Mouse (Mus musculus): ENCODE data around the gene Col7a1.

The Col7a1 gene

DNA sequence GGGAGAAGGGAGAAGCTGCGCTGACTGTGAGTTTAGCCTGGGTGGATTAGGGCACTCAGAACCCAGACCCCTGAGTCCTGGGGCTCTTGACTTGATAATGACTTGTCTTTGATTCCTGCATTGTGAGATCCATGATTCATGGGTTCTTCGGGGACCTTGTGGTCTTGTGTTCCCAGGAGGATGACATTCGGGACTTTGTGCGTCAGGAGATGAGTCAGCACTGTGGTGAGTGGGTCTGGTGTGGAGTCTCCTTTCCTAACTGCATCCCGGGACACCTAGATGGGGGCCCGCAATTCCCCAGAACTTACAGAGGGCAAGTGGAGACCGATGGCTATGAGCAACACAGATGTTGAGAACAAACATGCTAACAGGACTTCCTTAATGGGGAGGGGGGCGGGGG is 29.1 kb downstream of the Col7a1 start:
- ATAC-seq (ENCODE audit: insufficient number of reproducible peaks, low FRiP score, low TSS enrichment), result no peak

DNA sequence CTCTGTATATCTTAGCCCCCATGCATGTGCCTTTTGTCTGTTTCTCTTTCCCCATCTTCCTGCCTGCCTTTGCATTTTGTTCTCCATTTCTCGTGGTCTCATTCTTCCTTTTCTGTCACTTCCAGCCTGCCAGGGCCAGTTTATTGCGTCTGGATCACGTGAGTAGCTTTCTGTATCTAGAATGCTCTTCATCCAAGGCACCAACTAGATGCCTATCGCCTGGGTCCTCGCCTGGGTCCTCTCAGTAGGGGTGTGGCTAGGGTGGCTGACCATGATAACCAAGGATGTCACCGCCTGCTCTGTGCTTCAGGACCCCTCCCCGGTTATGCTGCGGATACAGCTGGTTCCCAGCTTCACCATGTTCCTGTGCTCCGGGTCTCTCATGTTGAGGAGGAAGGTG is 29.8 kb downstream of the Col7a1 start:
- ATAC-seq (ENCODE audit: insufficient number of reproducible peaks, low FRiP score, low TSS enrichment), result no peak

DNA sequence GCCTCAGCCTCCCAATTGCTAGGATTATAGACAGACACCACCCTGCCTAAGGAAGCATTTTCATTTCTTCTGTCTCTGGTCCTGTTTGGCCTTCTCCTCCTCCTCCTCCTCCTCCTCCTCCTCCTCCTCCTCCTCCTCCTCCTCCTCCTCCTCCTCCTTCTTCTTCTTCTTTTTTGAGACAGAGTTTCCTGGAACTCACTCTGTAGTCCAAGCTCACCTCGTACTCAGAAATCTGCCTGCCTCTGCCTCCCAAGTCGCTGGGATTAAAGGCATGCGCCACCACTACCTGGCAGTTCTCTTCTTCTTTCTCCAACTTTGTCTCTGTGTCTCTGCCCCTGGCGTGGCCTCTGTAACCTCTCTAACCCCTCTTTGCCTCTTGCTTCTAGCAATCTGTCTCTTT is 32.3 kb downstream of the Col7a1 start, which contains the start of gene Ucn2:
Gene Ucn2 (plus strand): TSS at position 301 of the 400 bp plus-strand sequence.
- no peak for ATAC-seq (ENCODE audit: insufficient number of reproducible peaks, low FRiP score, low TSS enrichment)

DNA sequence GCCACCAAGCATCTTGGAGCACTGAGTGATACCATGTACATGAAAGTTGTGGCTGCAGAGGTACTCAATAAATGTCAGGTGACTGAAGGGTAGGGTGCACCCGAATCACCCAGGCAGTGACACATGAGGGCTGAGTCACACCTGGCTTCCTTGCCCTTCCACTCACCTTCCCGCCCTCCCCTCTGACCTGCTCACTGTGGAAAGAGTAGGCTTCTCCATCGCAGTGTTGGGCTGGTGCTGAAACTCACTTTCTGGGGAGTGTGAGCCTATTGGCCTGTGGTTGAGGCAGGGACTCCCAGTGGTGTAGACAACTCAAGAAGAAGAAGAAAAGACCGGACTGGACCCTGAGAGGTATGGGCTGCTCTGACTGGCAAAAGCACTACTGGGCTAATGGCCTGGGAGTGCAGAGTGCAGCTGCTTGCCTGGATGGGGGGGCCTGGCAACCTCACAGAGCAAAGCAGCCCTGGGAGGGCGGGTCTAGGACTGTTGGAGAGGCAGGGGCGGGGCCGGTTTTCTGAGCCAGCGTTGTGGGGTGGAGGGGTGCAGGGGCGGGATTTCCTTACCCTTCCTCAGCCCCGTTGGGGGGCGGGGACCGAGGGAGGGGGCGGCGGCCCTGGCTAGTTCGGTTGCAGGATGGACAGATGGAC is 34.4 kb downstream of the Col7a1 start:
- ATAC-seq (ENCODE audit: insufficient number of reproducible peaks, low FRiP score, low TSS enrichment), result no peak

DNA sequence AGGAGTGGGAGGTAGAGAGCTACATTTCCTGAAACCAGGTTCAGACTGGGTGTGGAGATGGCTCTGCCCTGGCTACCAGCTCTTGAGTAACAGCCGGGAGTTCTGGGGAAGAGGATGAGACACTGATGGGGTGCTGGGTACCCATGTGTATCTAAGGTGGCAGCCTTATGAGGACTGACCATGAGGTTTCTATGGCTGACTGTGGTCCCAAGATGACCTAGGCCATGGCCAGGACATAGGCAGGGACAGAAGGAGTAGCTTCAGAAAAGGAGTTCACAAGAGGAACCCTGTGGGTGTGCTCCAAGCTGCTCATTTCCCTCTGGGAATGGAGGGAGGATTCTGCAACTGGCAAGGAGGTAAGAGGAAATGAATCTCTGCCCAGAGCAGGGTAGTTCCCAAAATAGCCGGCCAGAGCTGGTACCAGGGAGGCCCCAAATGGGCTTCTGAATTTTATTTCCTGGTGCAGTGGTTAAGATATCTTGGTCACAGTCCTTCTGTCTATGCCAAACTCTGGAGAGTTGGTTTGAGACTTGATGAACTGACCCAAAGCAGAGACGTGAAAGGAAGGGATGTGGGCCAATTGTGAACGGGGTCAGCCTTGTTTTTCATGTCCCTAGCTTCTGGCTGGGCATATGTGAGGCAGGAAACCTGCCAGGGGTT is 36.5 kb downstream of the Col7a1 start:
- ATAC-seq (ENCODE audit: insufficient number of reproducible peaks, low FRiP score, low TSS enrichment), result no peak

DNA sequence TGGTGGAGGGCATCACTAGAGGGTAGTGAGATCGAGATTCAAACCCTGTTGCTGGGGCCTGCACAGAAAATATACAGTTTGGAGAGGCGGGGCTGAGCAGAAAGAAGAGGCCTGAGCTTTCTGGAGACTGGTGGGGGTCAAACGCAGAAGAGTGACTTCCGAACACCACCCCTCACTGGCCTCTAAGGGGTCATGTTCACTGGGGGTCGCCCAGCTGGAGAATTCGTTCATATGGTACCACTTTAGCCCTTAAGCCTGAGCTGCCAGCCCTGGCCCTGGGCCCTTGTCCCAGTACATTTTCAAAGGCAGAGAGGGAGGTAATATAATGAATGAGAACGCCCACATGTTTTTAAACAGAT is 37.1 kb downstream of the Col7a1 start:
- no peak for ATAC-seq (ENCODE audit: insufficient number of reproducible peaks, low FRiP score, low TSS enrichment)

DNA sequence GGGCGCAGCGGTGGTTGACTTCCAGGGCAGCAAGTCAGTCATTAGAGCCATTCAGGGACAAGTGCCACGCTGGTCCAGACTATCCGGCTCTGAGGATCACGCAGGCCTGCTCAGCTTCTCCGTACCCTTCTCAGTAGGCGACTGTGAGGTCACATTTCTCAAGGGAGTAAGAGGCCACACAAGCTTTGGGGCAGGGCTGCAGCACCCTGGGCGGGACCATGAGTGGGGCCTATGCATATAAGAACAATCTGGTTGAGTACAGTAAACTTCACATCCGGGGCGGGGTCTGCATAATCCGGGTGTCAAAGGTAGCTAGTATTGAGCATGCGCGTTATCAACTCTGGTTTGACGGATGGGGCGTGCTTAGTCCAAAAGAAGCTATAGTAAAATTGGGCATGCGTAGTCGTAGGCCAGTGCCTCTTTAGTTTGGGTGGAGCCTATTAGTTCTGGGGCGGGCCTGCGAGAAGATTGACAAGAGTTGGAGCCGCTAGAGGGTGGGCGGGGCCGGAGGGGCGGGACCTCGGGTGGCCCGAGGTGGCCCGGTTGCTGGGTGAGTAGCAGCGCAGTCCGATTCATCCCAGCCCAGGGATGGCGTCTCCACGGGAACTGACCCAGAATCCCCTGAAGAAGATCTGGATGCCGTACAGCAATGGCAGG is 38.2 kb downstream of the Col7a1 start, which contains the start of gene Pfkfb4:
Gene Pfkfb4 (plus strand): TSS at position 351 of the 657 bp plus-strand sequence.
- peak; percentile 88 for ATAC-seq (ENCODE audit: insufficient number of reproducible peaks, low FRiP score, low TSS enrichment)

DNA sequence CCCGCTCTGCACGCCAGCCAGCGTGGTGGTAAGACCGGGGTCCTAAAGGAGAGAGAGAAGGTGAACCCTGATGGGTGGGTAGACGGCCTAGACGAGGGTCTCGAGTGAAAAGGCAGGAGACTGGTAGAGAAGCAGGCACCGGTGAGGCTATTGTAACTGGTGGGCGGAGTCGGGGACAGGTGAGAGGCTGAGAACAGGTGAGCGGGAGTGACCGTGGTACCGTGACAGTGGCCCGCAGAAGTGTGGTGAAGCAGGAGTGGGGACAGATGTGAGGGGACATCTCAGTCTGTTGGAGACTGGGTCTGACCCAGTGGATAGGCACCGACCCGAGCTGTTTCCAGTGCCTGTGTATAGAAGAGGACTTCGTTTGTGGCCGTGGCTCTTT is 38.7 kb downstream of the Col7a1 start:
- ATAC-seq (ENCODE audit: insufficient number of reproducible peaks, low FRiP score, low TSS enrichment), result no peak

DNA sequence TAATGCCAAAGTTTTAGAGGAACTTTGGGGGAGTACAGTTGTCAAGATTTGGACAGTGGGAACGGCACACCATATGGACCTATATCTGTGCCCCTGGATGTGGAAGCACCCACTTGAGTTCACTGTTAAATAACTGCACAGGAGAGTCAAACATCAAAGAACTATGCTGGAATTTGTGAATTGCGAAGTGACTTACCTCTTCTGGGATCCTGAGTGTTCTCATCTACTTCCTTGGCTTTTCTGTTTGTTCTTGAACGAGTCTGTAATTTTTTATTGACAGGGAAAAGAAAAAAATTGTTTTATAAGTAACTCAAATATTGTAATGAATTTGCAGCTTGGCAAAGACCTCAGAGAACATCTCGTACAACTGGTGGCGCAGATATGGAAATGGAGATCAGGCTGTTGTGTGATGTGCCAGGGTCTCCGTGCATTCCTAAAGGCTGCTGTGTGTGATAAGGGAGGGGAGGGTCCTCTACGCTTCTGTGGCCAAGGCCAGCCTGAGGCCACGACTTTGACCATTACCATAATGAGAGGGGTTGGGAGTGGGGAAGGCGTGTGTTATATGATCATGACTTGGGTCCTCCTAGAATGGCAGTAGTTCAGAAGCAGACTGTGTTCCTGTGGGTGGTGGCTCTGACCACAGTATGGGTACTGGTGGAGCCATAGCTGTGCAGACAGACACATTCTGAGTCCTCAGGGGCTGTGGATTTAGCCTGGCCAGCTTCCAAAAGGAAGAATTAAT is 39.4 kb downstream of the Col7a1 start:
- no peak for ATAC-seq (ENCODE audit: insufficient number of reproducible peaks, low FRiP score, low TSS enrichment)

DNA sequence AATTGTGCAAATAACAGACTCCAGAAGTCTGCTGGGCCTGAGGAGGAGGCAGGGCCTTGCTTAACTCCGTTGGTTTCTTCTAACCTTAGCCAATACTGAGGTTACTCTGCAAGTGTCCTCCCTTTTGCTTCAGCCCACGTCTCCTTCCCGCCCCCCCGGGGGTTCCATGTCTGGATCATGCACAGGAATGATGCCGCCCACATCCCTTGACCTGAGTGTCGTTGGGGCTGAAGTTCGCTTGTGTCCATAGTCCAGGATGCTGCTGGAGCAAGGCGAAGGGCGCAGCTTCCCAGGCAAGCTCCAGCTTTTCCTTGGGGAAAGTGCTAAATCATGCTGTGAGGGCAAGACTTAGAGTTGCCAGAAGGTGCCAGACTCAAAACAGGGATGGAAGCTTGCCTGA is 43.0 kb downstream of the Col7a1 start:
- no peak for ATAC-seq (ENCODE audit: insufficient number of reproducible peaks, low FRiP score, low TSS enrichment)

DNA sequence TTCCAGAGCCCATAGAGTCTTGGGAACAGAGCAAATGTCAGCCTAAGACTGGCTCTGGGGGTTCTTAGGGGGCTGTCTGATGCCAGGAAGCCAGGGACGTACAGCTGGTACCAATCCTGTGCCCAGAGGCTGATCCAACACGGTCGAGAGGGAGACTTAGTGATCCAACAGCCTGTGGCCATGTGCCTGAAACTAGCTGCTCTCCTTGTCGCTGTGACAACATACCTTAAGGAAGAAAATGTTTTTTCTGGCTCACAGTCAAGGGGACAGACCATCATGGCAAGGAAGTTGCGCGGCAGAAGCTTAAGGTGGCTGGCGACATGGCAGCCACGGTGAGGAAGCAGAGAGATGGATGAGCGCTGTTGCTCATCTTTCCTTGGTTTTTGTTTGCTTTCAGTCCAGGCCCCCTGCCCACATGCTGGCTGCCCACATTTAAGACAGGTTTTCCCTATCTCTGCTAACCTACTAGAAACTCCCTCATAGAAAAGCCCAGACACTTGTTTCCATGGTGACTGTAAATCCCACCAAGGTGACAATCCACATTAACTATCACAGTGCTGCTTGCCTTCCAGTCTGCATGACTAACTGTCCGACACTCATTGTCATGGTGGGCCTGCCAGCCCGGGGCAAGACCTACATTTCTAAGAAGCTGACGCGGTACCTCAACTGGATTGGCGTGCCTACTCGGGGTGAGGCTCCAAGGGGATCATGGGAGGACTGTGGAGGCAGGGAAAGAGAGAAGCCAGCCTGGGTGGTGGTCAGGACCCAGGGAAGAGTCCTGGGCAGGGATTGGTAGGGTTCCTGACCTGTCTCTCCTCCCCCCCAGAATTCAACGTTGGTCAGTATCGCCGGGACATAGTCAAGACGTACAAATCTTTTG is 45.1 kb downstream of the Col7a1 start:
- ATAC-seq (ENCODE audit: insufficient number of reproducible peaks, low FRiP score, low TSS enrichment), result no peak

DNA sequence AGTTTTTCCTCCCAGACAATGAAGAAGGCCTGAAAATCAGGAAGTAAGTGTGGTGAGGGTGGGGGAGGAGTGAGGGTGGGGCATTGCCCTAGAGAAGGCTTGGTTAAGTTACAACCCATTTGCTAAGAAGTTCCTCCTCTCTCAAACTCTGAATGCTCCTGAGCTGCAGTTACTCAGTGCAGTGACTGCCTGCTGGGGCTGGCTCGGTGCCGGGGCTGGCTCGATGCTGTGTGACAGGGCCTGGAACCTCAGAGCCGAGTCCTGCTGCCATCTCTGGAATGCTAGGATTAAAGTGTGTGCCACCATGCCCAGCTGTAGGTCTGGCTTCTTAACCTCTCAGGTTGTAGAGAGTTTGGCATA is 45.8 kb downstream of the Col7a1 start:
- no peak for ATAC-seq (ENCODE audit: insufficient number of reproducible peaks, low FRiP score, low TSS enrichment)

DNA sequence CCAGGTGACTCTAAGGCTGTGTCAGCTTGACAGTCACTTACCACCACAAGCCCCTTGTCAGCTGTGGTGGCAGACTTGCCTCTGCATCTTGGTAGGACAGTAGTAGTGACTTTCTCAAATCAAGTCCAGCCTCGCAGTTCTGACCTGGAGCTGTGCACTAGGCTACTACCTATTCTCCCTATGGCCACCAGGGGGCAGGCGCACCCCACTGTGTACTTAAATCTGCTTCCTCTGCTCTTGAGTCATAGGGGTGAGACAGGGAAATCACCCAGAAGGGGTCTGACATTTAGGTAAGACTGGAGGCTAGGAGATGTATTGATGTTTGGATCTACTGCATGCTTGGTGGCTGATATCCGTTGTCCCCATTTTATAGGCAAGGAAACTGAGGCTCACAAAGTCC is 47.3 kb downstream of the Col7a1 start:
- peak; percentile 54; the same call in 1 of the 2 replicates for ATAC-seq (ENCODE audit: insufficient number of reproducible peaks, low FRiP score, low TSS enrichment)

DNA sequence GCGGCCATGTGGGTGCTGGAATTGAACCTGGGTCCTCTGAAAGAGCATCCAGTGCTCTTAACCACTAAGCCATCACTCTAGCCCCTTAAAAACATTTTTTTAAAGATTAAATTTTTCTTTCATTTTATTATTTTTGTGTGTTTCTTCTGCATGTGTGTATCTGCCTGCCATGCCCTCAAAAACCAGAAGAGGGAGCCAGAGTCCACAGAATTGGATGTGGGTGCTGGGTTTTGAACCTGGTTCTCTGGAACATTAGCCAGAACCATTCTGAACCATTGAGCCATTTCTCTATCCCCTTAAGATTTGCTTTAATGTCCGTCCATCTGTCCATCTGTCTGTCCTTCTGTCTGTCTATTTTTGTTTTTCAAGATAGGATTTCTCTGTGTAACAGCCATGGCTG is 49.8 kb downstream of the Col7a1 start:
- no peak for ATAC-seq (ENCODE audit: insufficient number of reproducible peaks, low FRiP score, low TSS enrichment)

DNA sequence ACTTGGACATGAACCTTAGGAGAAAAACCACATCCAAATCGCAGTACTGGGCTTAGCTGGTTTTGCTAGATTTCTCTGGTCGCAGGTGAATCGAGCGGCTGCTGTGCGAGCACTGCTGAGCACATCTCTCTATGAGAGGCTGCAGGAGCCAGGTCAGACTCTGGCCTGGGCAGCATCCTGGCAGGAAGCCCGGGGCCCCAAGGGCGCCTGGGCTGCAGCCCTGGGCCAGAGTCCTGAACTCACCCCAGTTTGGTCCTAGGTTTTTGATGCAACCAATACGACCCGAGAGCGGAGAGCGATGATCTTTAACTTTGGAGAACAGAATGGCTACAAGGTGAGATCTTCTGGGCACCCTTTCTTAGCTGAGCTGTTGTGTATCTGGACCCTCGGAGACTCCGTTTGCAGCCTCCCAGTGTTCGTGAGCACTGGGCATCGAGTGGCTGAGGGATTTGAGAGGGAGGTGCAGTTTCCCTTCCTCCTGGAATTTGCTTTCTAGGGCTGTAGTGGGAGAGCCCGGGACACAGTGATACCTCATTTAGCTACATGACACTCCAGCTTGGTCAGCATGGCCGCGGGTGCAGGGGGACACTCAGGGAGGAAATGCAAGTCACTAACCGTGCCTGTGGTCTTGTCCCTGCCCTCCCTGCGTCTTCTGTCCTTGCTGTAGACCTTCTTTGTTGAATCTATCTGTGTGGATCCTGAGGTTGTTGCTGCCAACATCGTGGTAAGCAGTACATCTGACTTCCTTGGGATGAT is 53.8 kb downstream of the Col7a1 start:
- no peak for ATAC-seq (ENCODE audit: insufficient number of reproducible peaks, low FRiP score, low TSS enrichment)

DNA sequence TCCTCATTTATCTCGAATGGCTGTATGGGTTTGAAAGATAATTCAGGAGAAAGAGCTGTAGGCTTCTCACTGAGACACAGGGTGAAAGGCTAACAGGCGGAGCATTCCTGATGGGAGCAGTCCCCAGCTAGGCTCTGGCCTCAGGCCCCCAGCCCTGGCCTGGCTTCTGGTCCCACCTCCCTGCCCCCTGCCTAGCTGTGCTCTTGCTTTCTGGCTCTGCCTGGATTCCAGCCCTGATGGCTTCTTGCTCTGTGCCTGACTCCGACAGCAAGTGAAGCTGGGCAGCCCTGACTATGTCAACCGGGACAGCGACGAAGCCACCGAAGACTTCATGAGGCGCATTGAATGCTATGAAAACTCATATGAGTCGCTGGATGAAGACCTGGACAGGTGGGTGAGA is 54.7 kb downstream of the Col7a1 start:
- ATAC-seq (ENCODE audit: insufficient number of reproducible peaks, low FRiP score, low TSS enrichment), result no peak

DNA sequence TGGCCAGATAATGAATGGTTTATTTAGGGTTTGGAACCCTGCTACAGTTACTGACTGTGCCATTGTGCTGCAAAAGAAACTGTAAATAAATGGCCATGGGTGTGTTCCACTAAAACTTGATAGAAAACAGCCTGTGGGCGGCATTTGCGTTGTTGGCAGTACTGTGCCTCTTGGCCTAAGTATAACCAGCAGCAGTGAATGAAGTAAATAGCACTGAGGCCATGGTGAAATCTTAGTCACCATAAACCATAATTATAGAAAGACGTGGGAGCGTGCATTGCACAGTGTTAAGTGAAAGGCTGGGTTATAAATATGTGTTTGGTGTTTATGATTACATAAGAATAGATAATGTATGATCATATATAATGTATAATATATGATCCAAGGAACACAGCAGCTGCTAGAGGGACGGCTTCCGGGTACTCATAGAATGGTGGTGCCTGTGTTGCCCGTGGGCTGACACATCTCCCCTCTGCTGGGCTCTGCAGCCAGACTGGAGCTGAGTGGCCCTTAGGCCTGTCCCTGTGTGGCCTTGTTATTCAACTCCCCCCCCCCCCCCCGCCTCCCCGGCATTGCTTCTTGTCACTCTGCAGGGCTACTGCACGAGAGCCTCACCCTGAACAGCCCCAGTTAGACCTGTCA is 55.7 kb downstream of the Col7a1 start:
- ATAC-seq (ENCODE audit: insufficient number of reproducible peaks, low FRiP score, low TSS enrichment), result no peak

DNA sequence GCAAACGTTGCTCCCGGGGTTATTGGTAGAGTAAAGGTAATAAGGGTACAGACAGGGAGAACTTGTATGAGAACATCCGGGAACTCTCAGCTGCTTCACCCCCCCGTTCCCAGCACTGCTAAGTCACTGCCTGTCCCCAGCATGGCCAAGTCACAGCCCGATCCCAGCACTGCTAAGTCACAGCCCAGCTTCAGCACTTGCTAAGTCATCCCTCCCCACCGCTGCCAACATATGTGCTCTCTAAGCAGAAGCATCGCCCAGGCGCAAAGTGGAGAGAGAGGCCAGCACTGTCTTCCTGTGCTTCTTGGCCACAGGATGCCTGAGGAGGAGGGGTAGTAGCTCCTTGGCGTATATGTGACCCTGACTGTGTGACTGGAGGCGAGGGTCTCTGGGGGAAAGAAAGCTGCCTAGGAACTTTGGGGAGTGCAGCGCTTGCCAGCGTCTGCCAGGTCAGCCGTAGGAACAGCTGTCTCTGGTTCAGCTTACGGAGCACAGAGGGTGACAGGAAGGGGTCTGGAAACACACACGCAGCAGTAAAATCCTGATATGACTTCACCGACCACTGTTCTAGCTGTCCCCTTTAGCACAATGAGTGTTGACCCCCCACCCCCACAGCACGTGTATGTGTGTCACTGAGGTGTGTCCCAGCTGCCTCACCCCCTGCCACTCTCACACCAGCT is 56.4 kb downstream of the Col7a1 start:
- no peak for ATAC-seq (ENCODE audit: insufficient number of reproducible peaks, low FRiP score, low TSS enrichment)

DNA sequence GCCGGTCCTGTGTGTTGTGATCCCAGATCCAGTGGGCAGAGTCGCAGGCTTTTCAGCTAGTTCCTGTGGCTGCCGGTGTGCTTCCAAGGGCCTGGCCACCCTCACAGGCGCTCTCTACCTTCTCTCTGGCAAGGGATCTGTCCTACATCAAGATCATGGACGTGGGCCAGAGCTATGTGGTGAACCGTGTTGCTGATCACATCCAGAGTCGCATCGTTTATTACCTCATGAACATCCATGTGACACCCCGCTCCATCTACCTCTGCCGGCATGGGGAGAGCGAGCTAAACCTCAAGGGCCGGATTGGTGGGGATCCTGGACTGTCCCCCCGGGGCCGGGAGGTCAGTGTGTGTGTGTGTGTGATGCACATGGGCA is 56.9 kb downstream of the Col7a1 start:
- ATAC-seq (ENCODE audit: insufficient number of reproducible peaks, low FRiP score, low TSS enrichment), result no peak
